Mouse (Mus musculus) myocyte (in vitro differentiated cells): Measurements from ENCODE around the gene Epb41. TPM values are rescaled to one million over a fixed set of nuclear protein-coding genes. Genes with fewer than 3 reads are reported as not detected.

ENCODE experiments used
- H3K27me3 ChIP-seq: one replicate; pipeline ENCODE4 v1.6.1; 2011; ENCODE audit not compliant: control insufficient read depth, insufficient read depth, insufficient read length
- H3K36me3 ChIP-seq: one replicate; pipeline ENCODE4 v1.6.1; 2011; ENCODE audit not compliant: control insufficient read depth, insufficient read depth
- H3K4me2 ChIP-seq: one replicate; pipeline ENCODE4 v1.6.1; 2011; ENCODE audit warnings: low read depth, control low read depth
- H3K4me3 ChIP-seq: one replicate; pipeline ENCODE4 v1.5.1; 2011; ENCODE audit warnings: mild to moderate bottlenecking, control low read depth, moderate library complexity
- H3K79me2 ChIP-seq: one replicate; pipeline ENCODE4 v1.6.1; 2011; ENCODE audit not compliant: control insufficient read depth, insufficient read depth
- H3ac ChIP-seq: one replicate; pipeline ENCODE4 v1.6.1; 2011; ENCODE audit not compliant: control insufficient read depth, insufficient read length
- CEBPB ChIP-seq: IDR thresholded peaks from 2 replicates; pipeline ENCODE4 v1.6.1; 2011; ENCODE audit warnings: mild to moderate bottlenecking, moderate library complexity; ENCODE audit not compliant: poor library complexity, insufficient read depth, severe bottlenecking
- E2F4 ChIP-seq: IDR thresholded peaks from one replicate; pipeline ENCODE4 v1.6.1; 2011; ENCODE audit warnings: mild to moderate bottlenecking, control low read depth, moderate library complexity; ENCODE audit not compliant: insufficient read depth
- MAX ChIP-seq: IDR thresholded peaks from one replicate; pipeline ENCODE4 v1.6.1; 2011; ENCODE audit warnings: low read depth, mild to moderate bottlenecking, control low read depth
- MYOD1 ChIP-seq, 3 experiments: IDR thresholded peaks; one replicate each; pipeline ENCODE4 v1.6.1; 2011; ENCODE audit warnings: control low read depth in 2 of 3, low read depth in 2 of 3, mild to moderate bottlenecking in 2 of 3, moderate library complexity in 1 of 3; ENCODE audit not compliant: insufficient read length in 2 of 3, control insufficient read depth in 1 of 3
- MYOG ChIP-seq, 3 experiments: IDR thresholded peaks; one replicate each; pipeline ENCODE4 v1.6.1; 2011; ENCODE audit warnings: control low read depth in 2 of 3, low read depth in 2 of 3, mild to moderate bottlenecking in 2 of 3; ENCODE audit not compliant: insufficient read length in 2 of 3, control insufficient read depth in 1 of 3, insufficient read depth in 1 of 3
- POLR2A ChIP-seq: IDR thresholded peaks from one replicate; pipeline ENCODE4 v1.6.1; 2011; ENCODE audit warnings: low read depth, mild to moderate bottlenecking, control low read depth, moderate library complexity; ENCODE audit not compliant: insufficient read length
- POLR2AphosphoS2 ChIP-seq: IDR thresholded peaks from one replicate; pipeline ENCODE4 v1.6.1; 2011; ENCODE audit warnings: low read depth, control low read depth; ENCODE audit not compliant: insufficient read length
- REST ChIP-seq: IDR thresholded peaks from one replicate; pipeline ENCODE4 v1.6.1; 2011; ENCODE audit warnings: mild to moderate bottlenecking, control low read depth, moderate library complexity; ENCODE audit not compliant: insufficient read depth, insufficient read length
- SRF ChIP-seq: IDR thresholded peaks from one replicate; pipeline ENCODE4 v1.6.1; 2011; ENCODE audit warnings: low read depth; ENCODE audit not compliant: control insufficient read depth, insufficient read length
- TCF12 ChIP-seq: IDR thresholded peaks from one replicate; pipeline ENCODE4 v1.6.1; 2011; ENCODE audit warnings: mild to moderate bottlenecking, control low read depth; ENCODE audit not compliant: poor library complexity, insufficient read depth, severe bottlenecking
- TCF3 ChIP-seq: IDR thresholded peaks from one replicate; pipeline ENCODE4 v1.6.1; 2011; ENCODE audit warnings: low read depth, control low read depth; ENCODE audit not compliant: insufficient read length
- USF1 ChIP-seq: IDR thresholded peaks from one replicate; pipeline ENCODE4 v1.6.1; 2011; ENCODE audit warnings: low read depth, mild to moderate bottlenecking, control low read depth, moderate library complexity
- polyA plus RNA-seq: library from polyadenylated mRNA; unstranded; fragments of >200 nt; fragmentation: generic; extraction: Trizol; gene quantifications from one replicate; pipeline ENCODE4 v1.2.1, GENCODE M21; 2012; ENCODE audit warnings: missing spikeins

Gene Epb41
- polyA plus RNA-seq, 1 experiment, result 4.8 TPM

GRCm38 (mm10) chr4:131907912-131908311 lies 167.2 kb downstream of the Epb41 start:
- H3K36me3 ChIP-seq, result no peaks in the 10 kb centered on the region
- H3K27me3 ChIP-seq, result no peaks in the 10 kb centered on the region
- TF ChIP-seq MYOD1 (IDR thresholded peaks at IDR 0.05; ENCODE audit: control insufficient read depth in 1 of 3, insufficient read length in 2 of 3, low read depth in 2 of 3) (no peak), MAX (no peak), USF1 (no peak), E2F4 (no peak), TCF3 (no peak), CEBPB (no peak), POLR2AphosphoS2 (no peak), TCF12 (no peak), SRF (no peak), REST (no peak), POLR2A (no peak)
- H3ac ChIP-seq, result no peak overlapping the region
- no peak overlapping the region for H3K4me3 ChIP-seq
- H3K4me2 ChIP-seq, result no peak overlapping the region
- no peaks in the 10 kb centered on the region for H3K79me2 ChIP-seq

DNA sequence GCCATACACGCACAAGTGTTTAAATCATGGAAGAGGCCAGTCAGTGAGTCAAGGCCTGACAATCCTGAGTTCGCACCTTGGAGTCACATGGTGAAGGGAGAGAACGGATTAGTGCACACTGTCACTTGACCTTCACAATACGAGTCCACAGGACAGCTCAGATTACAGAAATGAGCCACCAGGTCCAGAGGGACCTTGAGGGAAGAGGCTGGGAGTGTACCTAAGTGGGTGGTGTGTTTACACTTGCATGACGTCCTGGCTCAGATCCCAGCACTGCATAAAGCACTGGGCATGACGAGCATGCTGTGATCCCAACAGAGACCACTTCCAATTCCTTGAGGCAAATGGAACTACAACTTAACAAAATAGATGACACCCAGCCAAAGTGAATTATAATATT lies 168.7 kb downstream of the Epb41 start:
- Histone ChIP-seq H3K79me2 (no peaks in the 10 kb centered on the region), H3ac (no peak overlapping the region), H3K4me2 (no peak overlapping the region), H3K4me3 (no peak overlapping the region), H3K27me3 (no peaks in the 10 kb centered on the region), H3K36me3 (peaks cover 3% of the 10 kb centered on the region)
- TF ChIP-seq TCF12 (no peak), POLR2AphosphoS2 (no peak), MAX (no peak), MYOG (IDR thresholded peaks at IDR 0.05; ENCODE audit: control insufficient read depth in 1 of 3, insufficient read depth in 1 of 3, insufficient read length in 2 of 3, low read depth in 2 of 3) (no peak), MYOD1 (IDR thresholded peaks at IDR 0.05; ENCODE audit: control insufficient read depth in 1 of 3, insufficient read length in 2 of 3, low read depth in 2 of 3) (no peak), USF1 (no peak), TCF3 (no peak), SRF (no peak), E2F4 (no peak), CEBPB (no peak)

- H3K36me3 ChIP-seq, result peaks cover 13% of the 10 kb centered on the region
These were observed 170.6 kb downstream of the Epb41 start for GRCm38 (mm10) chr4:131904478-131904877.

GRCm38 (mm10) chr4:131901090-131901489 lies 174.0 kb downstream of the Epb41 start:
- Histone ChIP-seq H3K4me2 (no peak overlapping the region), H3K4me3 (no peak overlapping the region), H3K27me3 (no peaks in the 10 kb centered on the region), H3K79me2 (no peaks in the 10 kb centered on the region), H3ac (no peak overlapping the region), H3K36me3 (peaks cover 22% of the 10 kb centered on the region)
- no peak for TF ChIP-seq TCF12
- no peak for TF ChIP-seq POLR2A
- TF ChIP-seq MYOG (IDR thresholded peaks at IDR 0.05; ENCODE audit: control insufficient read depth in 1 of 3, insufficient read depth in 1 of 3, insufficient read length in 2 of 3, low read depth in 2 of 3), result no peak
- TF ChIP-seq MAX, result no peak
- TF ChIP-seq CEBPB, result no peak
- no peak for TF ChIP-seq E2F4
- no peak for TF ChIP-seq TCF3
- TF ChIP-seq USF1, result no peak
- no peak for TF ChIP-seq SRF
- no peak for TF ChIP-seq REST
- TF ChIP-seq MYOD1 (IDR thresholded peaks at IDR 0.05; ENCODE audit: control insufficient read depth in 1 of 3, insufficient read length in 2 of 3, low read depth in 2 of 3), result no peak
- TF ChIP-seq POLR2AphosphoS2, result no peak

More at GRCm38 (mm10) chr4:131904478-131904877, 170.6 kb downstream of the Epb41 start:
- H3K4me3 ChIP-seq, result no peak overlapping the region
- H3K79me2 ChIP-seq, result no peaks in the 10 kb centered on the region
- no peak overlapping the region for H3K4me2 ChIP-seq
- H3ac ChIP-seq, result no peak overlapping the region
- TF ChIP-seq E2F4 (no peak), USF1 (peak; percentile 29), MAX (no peak), TCF12 (no peak)
- no peaks in the 10 kb centered on the region for H3K27me3 ChIP-seq

DNA sequence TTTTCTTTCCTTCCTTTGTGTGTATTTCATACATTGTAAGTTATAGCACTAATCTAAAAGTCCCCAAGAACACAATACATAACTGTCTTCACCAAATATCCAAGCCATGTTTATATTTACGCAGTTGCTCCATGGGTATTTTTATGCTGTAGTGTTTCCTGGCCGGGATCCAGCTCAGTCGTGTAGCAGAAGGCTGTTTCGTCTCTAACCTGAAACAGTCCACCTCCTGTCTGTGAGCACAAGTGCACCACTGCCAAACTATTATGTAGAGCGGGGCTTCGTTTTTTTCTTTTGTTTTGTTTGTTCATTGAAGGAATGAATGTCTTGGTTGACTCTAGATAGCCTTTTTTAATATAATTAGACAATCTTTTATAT lies 176.0 kb downstream of the Epb41 start:
- peaks cover 25% of the 10 kb centered on the region for H3K36me3 ChIP-seq
- H3K4me3 ChIP-seq, result no peak overlapping the region
- TF ChIP-seq MYOG (IDR thresholded peaks at IDR 0.05; ENCODE audit: control insufficient read depth in 1 of 3, insufficient read depth in 1 of 3, insufficient read length in 2 of 3, low read depth in 2 of 3), result no peak
- no peak for TF ChIP-seq POLR2A
- TF ChIP-seq CEBPB, result no peak
- TF ChIP-seq MYOD1 (IDR thresholded peaks at IDR 0.05; ENCODE audit: control insufficient read depth in 1 of 3, insufficient read length in 2 of 3, low read depth in 2 of 3), result no peak
- TF ChIP-seq MAX, result no peak
- TF ChIP-seq REST, result no peak
- no peak for TF ChIP-seq TCF12
- no peak for TF ChIP-seq USF1
- TF ChIP-seq TCF3, result no peak
- TF ChIP-seq E2F4, result no peak
- no peak for TF ChIP-seq POLR2AphosphoS2
- TF ChIP-seq SRF, result no peak
- no peaks in the 10 kb centered on the region for H3K79me2 ChIP-seq
- H3K27me3 ChIP-seq, result no peaks in the 10 kb centered on the region
- no peak overlapping the region for H3ac ChIP-seq
- no peak overlapping the region for H3K4me2 ChIP-seq
